Mouse (Mus musculus): Measurements from ENCODE around the gene Kif9. TPM values are rescaled to one million over a fixed set of nuclear protein-coding genes. Genes with fewer than 3 reads are reported as not detected.

Kif9 gene
- total RNA-seq (2021) = under 1 TPM; 0.19 to 0.22 TPM

DNA sequence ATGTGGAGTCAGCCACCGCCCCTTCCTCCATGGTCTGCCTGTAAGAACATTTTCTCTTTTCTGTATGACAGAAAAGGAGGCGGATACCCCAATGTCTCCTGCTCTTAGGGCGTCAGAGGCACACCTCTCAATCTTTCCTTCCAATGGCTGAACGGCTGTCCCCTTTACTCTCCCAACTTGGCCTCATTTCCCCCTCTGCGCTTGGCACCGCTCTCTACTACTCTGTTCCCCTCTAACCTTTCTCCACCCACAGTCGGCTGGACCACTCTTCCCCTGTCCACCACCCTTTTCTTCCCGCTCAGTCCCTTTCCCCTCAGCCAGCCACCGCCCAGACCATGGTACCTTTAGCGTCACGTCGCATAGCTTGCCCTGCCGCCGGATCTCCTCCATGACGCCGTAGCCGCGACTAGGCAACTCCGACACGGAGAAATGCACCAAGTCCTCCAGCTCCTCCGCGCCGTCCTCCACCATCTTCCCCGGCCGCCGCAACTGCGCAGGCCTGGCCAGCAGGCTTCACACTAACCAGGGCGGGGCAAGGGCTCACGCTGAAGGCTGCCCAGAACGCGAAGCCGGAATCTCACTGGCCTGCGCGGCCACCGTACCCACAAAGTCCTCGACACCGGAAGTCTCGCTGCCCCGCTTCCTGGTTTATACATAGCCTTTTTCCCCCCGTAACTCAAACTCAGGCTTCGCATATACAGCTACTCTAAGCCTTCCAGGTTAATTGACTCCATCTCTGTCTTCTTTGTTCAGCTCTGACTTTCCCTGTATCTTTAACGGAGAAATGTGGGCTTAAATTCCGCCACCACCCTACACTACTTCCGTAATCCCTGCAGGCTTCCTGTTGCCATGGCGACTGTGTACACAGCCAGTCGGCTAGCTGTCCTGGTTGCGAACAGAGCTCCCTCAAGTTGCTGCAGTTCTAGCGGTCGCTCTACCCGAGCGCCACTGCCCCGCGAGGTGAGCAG is at the start of gene Kif9, which contains the start of gene Klhl18:
Kif9 (plus strand) TSS at position 835 of the 968 bp plus-strand sequence.
Klhl18 (minus strand) TSS at position 571 of the 968 bp plus-strand sequence.
- intact Hi-C loops (cut with DNase I) = loop anchor here (1.0 kb wide), 1 partner anchor 56 kb away; the partner anchor contains the start of gene Setd2
- DNase-seq = peak; percentile 98

DNA sequence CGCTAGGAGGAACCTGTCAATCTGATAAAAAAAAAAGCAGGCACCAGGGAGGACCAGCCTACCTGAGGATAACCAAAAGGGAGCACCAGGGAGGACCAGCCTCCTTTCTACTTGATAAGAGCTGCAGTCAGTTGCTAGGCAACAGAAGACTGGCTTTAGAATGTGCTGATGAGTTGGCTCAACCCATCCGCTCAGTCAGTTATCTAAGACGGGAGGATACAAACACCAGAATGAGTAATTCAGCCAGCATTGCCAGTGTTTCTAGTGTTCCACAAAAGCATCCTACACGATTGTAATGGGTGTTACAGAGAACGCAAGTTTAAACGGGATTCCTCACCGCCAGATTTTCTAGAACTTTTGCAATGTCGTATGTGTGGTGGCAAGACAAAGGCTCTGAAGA is 45.5 kb upstream of the Kif9 start:
- intact Hi-C loops (cut with DNase I) = no loop called here
- DNase-seq = no peak

GRCm38 (mm10) chr9:110433045-110433444 is 43.7 kb upstream of the Kif9 start:
- intact Hi-C loops (cut with DNase I) = no loop called here
- no peak for DNase-seq

GRCm38 (mm10) chr9:110436041-110436440 is 40.7 kb upstream of the Kif9 start:
- intact Hi-C loops (cut with DNase I) = no loop called here
- no peak for DNase-seq

DNA sequence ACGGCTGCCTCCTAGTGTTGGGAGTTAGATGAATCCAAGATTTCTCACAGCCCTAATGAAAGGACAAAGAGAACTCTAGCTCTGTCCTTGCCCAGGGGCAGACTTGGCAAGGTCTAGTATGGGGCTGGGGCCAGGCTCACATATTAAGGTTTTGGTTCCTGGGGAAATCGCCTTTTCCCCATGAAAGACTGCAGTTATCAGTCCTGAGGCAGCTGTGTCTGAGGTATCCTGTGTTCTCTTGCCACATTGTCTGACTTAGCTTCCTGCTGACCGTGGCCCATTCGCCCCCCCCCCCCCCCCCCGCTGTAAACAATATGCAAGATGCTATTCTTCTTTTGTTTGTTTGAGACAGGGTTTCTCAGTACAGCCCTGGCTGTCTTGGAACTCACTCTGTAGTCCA is 36.7 kb upstream of the Kif9 start:
- DNase-seq = no peak
- intact Hi-C loops (cut with DNase I) = no loop called here

- no peak for DNase-seq
- intact Hi-C loops (cut with DNase I) = no loop called here
These were observed 36.2 kb upstream of the Kif9 start for GRCm38 (mm10) chr9:110440559-110440958.

GRCm38 (mm10) chr9:110448356-110448755 is 28.4 kb upstream of the Kif9 start:
- DNase-seq = no peak
- intact Hi-C loops (cut with DNase I) = loop anchor here (2.0 to 5.0 kb wide), 2 partner anchors 84 to 260 kb away; partner anchors contain the start of gene Setd2

DNA sequence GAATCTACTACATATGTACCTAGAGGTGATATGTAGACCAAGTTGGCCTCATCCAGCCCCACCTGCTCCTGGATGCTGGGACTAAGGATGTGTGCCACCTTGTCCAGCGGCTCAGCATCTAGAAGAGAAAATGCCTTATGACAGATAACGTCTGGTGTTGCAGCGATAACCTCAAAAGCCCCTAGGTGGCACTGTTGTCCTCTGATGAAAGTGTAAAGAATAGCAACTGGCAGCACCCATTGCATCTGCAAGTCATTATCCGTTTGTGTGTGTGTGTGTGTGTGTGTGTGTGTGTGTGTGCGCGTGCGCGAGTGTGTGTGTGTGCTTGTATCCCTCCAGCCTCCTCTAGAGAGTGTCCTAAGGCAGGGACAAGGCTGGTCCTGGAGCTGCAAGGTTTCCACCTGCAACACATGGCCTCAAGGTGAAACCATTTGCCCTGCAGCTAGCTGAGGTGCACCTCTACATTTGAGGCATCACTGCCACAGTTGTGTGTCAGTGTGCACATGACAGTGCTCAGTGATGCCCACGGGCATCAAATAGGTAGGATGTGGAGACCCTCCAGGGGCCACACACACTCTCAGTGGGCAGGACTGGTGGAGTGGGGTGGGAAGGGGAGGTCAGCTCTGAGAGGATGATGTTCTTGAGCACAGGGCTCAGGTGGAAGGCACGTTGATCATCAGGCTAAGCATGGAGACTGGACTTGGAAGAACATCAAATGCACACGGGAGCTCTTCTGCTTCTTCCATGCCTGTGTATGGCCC is 27.7 kb upstream of the Kif9 start:
- intact Hi-C loops (cut with DNase I) = loop anchor here (1.0 to 5.0 kb wide), 3 partner anchors 83 to 260 kb away; partner anchors contain the start of gene Setd2
- DNase-seq = peak; percentile 83 to 90

DNA sequence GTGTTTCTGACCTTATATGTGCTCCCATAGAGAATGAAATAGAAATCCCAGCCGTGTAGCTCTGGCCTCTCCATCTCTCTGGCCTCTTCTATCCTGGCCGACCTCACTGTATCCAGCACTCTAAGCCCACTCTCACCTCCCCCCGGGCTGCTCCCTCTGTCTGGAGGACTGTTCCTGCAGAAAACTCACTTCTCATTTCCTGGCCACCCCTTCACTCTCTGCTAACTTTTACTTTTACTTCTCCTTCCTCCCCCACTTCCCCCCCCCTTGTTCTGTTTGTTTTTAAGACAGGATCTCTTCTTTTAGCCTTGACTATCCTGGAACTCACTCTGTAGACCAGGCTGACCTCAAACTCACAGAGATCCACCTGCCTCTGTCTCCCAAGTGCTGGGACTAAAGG is 24.2 kb upstream of the Kif9 start:
- intact Hi-C loops (cut with DNase I) = no loop called here
- DNase-seq = no peak

- DNase-seq = no peak
- intact Hi-C loops (cut with DNase I) = no loop called here
These were observed 18.8 kb upstream of the Kif9 start for GRCm38 (mm10) chr9:110457926-110458325.

DNA sequence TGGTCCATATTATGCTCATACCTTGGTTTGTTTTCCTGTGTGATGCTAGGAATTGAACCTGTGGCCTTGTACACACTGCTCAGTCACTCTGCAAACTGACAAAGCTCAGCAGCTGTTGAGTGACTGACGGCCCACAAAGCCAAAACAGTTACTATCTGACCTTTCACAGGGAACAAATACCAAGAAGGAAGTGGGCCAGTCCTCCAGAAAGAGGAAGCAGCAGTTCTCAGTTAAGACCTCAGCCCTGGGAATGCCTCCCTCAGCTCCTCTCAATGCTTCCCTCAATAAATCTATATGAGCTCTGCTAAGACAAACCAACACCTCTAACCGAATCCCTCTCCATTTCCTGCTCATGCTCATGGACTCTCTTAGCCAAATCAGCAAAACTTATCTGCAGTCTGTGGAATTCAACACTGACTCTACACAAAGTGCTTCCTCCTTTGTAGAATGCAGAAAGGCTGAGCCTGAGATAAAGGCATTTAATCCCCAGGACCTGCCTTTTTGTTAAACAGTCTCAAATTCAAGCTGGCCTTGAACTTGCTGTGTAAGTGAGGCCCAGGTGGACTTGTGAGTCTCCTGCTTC is 17.5 kb upstream of the Kif9 start:
- DNase-seq = peak; percentile 15 to 25
- intact Hi-C loops (cut with DNase I) = no loop called here

GRCm38 (mm10) chr9:110460884-110461815 is 15.6 kb upstream of the Kif9 start:
- intact Hi-C loops (cut with DNase I) = no loop called here
- DNase-seq = no peak

DNA sequence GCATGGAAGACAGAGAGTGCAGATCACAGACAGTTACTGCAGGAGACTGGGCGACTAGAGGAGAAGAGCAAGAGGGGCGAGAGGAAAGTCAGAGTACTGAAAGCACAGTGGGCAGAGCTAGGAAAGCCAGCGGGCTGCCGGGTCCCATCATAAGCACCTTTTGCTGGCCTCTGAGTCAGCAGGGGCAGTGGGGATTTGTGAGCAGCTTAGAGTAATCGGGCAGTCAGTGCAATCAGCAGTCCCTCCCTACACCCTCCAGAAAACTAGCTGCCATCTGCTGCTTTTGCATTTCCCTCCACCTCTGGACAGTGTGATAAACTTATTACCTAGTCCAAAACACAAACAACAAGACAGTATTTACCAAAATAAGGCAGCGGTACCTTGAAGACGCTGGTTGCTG is 14.4 kb upstream of the Kif9 start:
- intact Hi-C loops (cut with DNase I) = no loop called here
- DNase-seq = no peak

- no peak for DNase-seq
- intact Hi-C loops (cut with DNase I) = no loop called here
These were observed 12.7 kb upstream of the Kif9 start for GRCm38 (mm10) chr9:110463983-110464591.

- intact Hi-C loops (cut with DNase I) = loop anchor here (5.0 kb wide), 1 partner anchor 53 kb away; no protein-coding TSS in a partner anchor
These were observed 11.4 kb upstream of the Kif9 start for GRCm38 (mm10) chr9:110465336-110465735.

DNA sequence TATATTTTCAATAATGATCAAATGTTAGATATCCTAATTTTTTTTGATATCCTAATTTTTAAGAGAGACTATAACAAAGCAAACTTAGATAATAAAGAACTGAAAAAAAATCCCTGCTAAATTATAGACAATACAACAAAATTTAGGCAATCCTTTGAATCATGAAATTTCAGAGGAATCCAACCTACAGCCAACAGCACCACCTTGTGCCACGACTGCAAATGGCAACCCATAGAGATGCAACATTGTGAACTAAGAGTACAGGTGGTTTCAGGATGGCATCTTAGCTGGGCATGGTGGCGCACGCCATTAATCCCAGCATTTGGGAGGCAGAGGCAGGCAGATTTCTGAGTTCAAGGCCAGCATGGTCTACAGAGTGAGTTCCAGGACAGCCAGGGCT is 10.6 kb upstream of the Kif9 start:
- intact Hi-C loops (cut with DNase I) = loop anchor here (5.0 kb wide), 1 partner anchor 54 kb away; no protein-coding TSS in a partner anchor
- peak in 1 of 2 experiments; percentile 24 for DNase-seq

More at GRCm38 (mm10) chr9:110465336-110465735, 11.4 kb upstream of the Kif9 start:
- DNase-seq = no peak

DNA sequence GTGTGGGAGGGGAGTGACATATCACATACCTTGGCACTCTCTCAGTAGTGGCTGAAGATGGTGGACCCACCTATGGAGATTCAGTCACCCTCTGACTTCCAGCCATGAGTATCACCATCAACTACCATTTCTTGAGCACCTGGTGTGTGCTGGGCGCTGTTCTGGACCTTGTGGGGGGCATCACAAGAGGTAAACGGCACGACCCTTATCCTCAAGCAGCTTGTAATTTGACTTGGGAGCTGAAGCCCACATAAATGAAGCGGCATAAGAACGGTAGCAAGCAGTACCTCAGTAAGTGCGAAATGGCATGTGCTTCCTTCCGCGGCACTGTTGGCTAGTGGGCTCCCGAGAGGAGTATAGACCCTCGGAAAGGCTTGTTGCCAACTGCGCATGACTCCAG is 1.2 kb downstream of the Kif9 start:
- intact Hi-C loops (cut with DNase I) = no loop called here
- DNase-seq = no peak

DNA sequence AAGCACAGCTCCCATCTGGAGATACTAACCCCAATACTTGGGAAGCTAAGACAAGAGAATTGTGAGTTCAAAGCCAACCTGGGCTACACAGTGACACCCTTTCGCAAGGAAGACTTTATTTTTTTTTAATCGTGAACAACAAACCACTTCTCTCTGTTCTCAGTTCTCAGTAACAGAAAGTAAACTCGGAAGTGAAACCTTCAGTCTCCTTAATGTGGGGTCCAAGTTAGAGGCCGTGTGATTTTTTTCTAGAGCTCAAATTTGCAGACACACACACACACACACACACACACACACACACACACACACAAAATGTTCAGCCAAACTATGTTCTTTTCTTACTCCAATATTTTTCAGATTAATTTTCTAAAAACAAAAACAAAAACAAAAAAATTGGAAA is 1.9 kb downstream of the Kif9 start:
- intact Hi-C loops (cut with DNase I) = no loop called here
- no peak for DNase-seq

- intact Hi-C loops (cut with DNase I) = no loop called here
- DNase-seq = no peak
These were observed 12.1 kb downstream of the Kif9 start for GRCm38 (mm10) chr9:110488841-110489240.

Data from heart, postnatal 10 days (tissue).